Mouse (Mus musculus) midbrain, postnatal 0 days (tissue): ENCODE results near the gene Ltv1. TPM values are rescaled to one million over a fixed set of nuclear protein-coding genes. Genes with fewer than 3 reads are reported as not detected.
"Not testable (repeated sequence)": the region's sequence is repeated elsewhere in the genome, so short reads cannot be mapped to it uniquely, and the experiment has no call there.

Experiments used
- ATAC-seq: fragments of 200-750 bp; cut with Nextera tagmentation; 2 replicates; pipeline ENCODE4 v1.8.0; 2017; ENCODE audit warnings: moderate number of reproducible peaks, mild to moderate bottlenecking, moderate TSS enrichment, moderate library complexity; ENCODE audit not compliant: low FRiP score
- DNase-seq: peaks from one replicate; pipeline ENCODE4 v3.0.0-alpha.2; 2015; ENCODE audit warnings: low spot score
- H3K27ac ChIP-seq: fragments of 300-500 bp; sonication (generic); 2 replicates; pipeline ENCODE4 v1.5.1; 2014; ENCODE audit warnings: low read depth, mild to moderate bottlenecking, low read length, mixed read lengths
- H3K27me3 ChIP-seq: fragments of 300-500 bp; sonication (generic); 2 replicates; pipeline ENCODE4 v1.6.1; 2014; ENCODE audit warnings: low read length, control low read depth, mixed read lengths; ENCODE audit not compliant: insufficient read depth
- H3K36me3 ChIP-seq: fragments of 300-500 bp; sonication (generic); 2 replicates; pipeline ENCODE4 v1.6.1; 2014; ENCODE audit warnings: low read length, control low read depth, mixed read lengths; ENCODE audit not compliant: insufficient read depth
- H3K4me1 ChIP-seq: fragments of 300-500 bp; sonication (generic); 2 replicates; pipeline ENCODE4 v1.6.1; 2014; ENCODE audit warnings: mild to moderate bottlenecking, control low read depth, antibody characterized with exemption, low read length, mixed read lengths; ENCODE audit not compliant: insufficient read depth
- H3K4me2 ChIP-seq: fragments of 300-500 bp; sonication (generic); 2 replicates; pipeline ENCODE4 v1.6.1; 2014; ENCODE audit warnings: low read depth, mild to moderate bottlenecking, low read length, mixed read lengths; ENCODE audit not compliant: poor library complexity, severe bottlenecking
- H3K4me3 ChIP-seq: fragments of 300-500 bp; sonication (generic); 2 replicates; pipeline ENCODE4 v1.5.1; 2014; ENCODE audit warnings: low read depth, mild to moderate bottlenecking, low read length, moderate library complexity
- H3K9ac ChIP-seq: fragments of 300-500 bp; sonication (generic); replicated peaks from 2 replicates; pipeline ENCODE4 v1.6.1; 2014; ENCODE audit warnings: mild to moderate bottlenecking, low read length, moderate library complexity, mixed read lengths; ENCODE audit not compliant: poor library complexity, severe bottlenecking
- H3K9me3 ChIP-seq: fragments of 300-500 bp; sonication (generic); 2 replicates; pipeline ENCODE4 v1.6.1; 2016; ENCODE audit warnings: low read length, control low read depth
- CTCF ChIP-seq: IDR thresholded peaks from 2 replicates; pipeline ENCODE4 v1.5.1; 2016; ENCODE audit warnings: antibody characterized with exemption, mild to moderate bottlenecking
- WGBS: fragments of 180-500 bp; shearing (Covaris S2); extraction: QIAGEN DNeasy Blood & Tissue Kit; methylation state at CpG from one replicate; pipeline ENCODE4 v1.1.7; 2014; 5-methylcytosine and 5-hydroxymethylcytosine counted together
- polyA plus RNA-seq: library from polyadenylated mRNA; unstranded; fragments of >200 nt; fragmentation: Nextera tagmentation; extraction: Ambion mirVana; gene quantifications from 2 replicates; pipeline ENCODE4 v1.2.1, GENCODE M21; 2015
- total RNA-seq: library from RNA; depleted of rRNA; stranded (reverse); fragments of >200 nt; gene quantifications from 2 replicates; pipeline ENCODE4 v1.2.3, GENCODE M21; 2014

The Ltv1 gene
- total and polyA plus RNA-seq, 2 experiments from 2014 or later: 15.6 to 23.5 TPM

- H3K4me1 ChIP-seq: no peaks in the 10 kb centered on the region
- H3K27me3 ChIP-seq: no peaks in the 10 kb centered on the region
- H3K9me3 ChIP-seq: no peaks in the 10 kb centered on the region; the same call in 1 of the 2 replicates
- H3K27ac ChIP-seq: no peak overlapping the region
- H3K36me3 ChIP-seq: no peaks in the 10 kb centered on the region
- H3K9ac ChIP-seq: no peak overlapping the region
- H3K4me3 ChIP-seq: no peak overlapping the region
- no peak for TF ChIP-seq CTCF
- 91% methylated on average over 6 of the region's 6 CpGs for WGBS
- ATAC-seq (no peak), DNase-seq (no peak)
- no peak overlapping the region for H3K4me2 ChIP-seq
Measured at GRCm38 (mm10) chr10:13201741-13202293, 8.8 kb upstream of the Ltv1 start.

DNA sequence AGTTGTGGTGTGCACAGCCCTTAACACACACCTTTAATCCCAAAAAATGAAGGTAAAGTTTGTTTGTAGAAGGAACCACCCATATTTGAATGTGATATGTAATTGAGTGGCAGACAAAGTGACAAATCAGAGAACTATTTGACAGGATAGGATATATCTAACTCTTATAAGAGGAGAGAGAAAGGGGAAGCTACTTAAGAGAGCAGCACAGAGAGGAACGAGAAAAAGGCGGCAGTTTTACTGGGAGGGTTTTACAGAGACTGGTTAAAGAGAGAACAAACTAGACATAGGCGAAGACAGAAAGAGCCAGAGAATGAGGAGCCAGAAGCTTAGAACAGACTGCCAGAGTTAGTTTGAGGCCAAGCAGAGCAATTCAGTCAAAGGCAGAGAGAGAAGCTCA is 7.9 kb upstream of the Ltv1 start:
- Histone ChIP-seq H3K27me3 (no peaks in the 10 kb centered on the region), H3K4me3 (no peak overlapping the region), H3K9ac (no peak overlapping the region), H3K27ac (no peak overlapping the region), H3K4me1 (no peaks in the 10 kb centered on the region), H3K4me2 (no peak overlapping the region), H3K36me3 (no peaks in the 10 kb centered on the region), H3K9me3 (no peaks in the 10 kb centered on the region; the same call in 1 of the 2 replicates)
- ATAC-seq (no peak), DNase-seq (no peak)
- 93% methylated on average over 3 of the region's 3 CpGs for WGBS
- TF ChIP-seq CTCF: no peak

DNA sequence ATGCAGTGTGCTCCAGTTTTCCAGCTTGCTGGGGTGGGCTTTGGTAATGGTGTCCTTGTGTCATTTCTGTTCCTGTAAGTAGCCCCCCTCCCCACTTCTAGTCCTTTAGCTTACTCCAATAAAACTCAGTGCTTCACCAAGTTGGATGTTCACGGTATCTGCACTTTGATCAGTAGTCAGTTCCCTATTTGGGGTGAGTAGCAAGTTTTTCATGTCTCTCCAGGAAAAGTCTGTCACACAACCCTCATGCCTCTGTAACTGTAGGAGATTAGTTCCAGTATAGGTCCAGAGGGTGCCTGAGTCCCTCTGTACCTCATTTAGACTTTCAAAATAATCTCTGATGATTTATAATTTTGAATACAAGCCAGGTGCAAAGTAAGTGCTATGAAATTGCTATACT is 6.3 kb upstream of the Ltv1 start:
- ATAC-seq (no peak), DNase-seq (no peak)
- Histone ChIP-seq H3K27ac (no peak overlapping the region), H3K4me2 (no peak overlapping the region), H3K36me3 (no peaks in the 10 kb centered on the region), H3K9ac (no peak overlapping the region), H3K4me1 (no peaks in the 10 kb centered on the region), H3K4me3 (no peak overlapping the region), H3K9me3 (no peaks in the 10 kb centered on the region; the same call in 1 of the 2 replicates), H3K27me3 (no peaks in the 10 kb centered on the region)
- TF ChIP-seq CTCF: no peak
- WGBS: 95% methylated on average over 1 of the region's 1 CpGs

DNA sequence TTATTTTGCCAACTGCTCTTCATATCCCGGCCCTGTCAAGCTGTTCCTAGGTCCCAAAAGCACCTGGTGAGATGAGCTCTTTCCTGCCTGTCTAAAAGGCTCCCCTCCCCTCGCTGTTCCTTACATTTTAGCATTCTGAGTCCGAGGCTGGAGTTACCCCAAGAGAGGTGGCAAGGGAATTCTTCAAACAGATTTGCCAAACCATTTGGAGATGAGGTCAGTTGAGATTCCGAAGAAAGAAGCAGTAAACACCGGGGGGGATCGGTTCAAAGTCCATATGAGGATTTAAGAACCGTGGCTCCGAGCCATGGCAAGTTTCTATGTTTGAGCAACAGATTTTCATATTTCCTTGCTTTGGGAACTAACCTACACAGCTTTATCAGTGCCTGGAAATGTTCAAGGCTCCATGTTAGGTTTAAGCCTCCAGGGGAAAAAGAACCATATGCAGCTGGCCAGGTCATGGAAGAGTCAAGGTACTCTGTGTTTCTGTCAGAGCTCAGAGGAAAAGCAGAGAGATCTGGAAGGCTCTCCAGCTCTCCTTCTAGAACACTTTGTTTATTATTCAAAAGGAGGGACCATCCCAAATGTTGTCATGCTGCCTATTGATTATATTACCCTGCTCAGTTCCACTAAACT is 4.0 kb upstream of the Ltv1 start:
- Histone ChIP-seq H3K4me1 (0 out of 2 replicates have a peak, but pooled peaks cover 3% of the 10 kb centered on the region), H3K27me3 (no peaks in the 10 kb centered on the region), H3K9ac (no peak overlapping the region), H3K4me2 (no peak overlapping the region), H3K9me3 (no peaks in the 10 kb centered on the region; the same call in 1 of the 2 replicates), H3K36me3 (no peaks in the 10 kb centered on the region), H3K4me3 (no peak overlapping the region), H3K27ac (no peak overlapping the region)
- no peak for ATAC-seq
- WGBS: 84% methylated on average over 8 of the region's 8 CpGs
- TF ChIP-seq CTCF: no peak
- DNase-seq: no peak

DNA sequence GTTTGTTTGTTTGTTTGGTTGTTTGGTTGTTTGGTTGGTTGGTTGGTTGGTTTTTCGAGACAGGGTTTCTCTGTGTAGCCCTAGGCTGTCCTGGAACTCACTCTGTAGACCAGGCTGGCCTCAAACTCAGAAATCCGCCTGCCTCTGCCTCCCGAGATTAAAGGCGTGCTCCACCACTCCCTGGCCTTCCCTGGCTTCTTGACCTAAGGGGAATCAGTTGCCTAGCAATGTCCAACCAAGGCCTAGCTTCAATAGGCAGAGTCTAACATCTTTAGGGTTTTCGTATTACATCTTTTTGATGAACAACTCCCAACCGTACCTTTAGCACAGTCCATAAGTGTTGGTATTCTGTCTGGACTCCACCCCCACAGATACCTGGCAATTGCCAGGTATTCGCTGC is 528 bp upstream of the Ltv1 start:
- not testable (repeated sequence) for H3K27ac ChIP-seq, H3K27me3 ChIP-seq, H3K4me1 ChIP-seq, H3K9me3 ChIP-seq, DNase-seq, ATAC-seq, H3K9ac ChIP-seq, H3K36me3 ChIP-seq
- WGBS: 83% methylated on average over 7 of the region's 7 CpGs
- Histone ChIP-seq H3K4me3 (peak overlapping the region; percentile 85), H3K4me2 (peak overlapping the region; percentile 66; the same call in 1 of the 2 replicates)

DNA sequence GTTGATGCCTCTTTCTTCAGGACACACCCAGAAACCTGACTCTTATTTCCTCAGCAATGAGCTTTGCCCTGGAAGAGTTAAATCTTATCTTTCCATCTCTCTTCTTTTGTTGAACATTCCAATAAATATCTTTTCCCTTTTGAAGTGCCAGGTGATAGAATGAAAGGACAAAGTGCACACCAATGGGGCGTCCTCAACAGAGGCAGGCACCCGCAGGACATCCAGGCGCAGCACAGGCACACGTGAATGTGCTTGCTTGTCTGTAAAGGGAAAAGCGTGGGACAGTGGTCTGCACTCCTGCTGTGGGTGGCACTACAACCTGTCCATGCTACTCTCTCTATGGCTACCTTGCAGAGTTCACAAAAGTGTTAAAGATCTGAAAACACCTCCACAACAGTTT is 3.1 kb downstream of the Ltv1 start:
- WGBS: 94% methylated on average over 5 of the region's 5 CpGs
- TF ChIP-seq CTCF: no peak
- ATAC-seq: no peak

More for the DNA sequence above, 3.1 kb downstream of the Ltv1 start:
- H3K36me3 ChIP-seq: peaks cover 20% of the 10 kb centered on the region
- H3K4me3 ChIP-seq: no peak overlapping the region
- no peaks in the 10 kb centered on the region for H3K27me3 ChIP-seq
- H3K4me1 ChIP-seq: 0 out of 2 replicates have a peak, but pooled peaks cover 3% of the 10 kb centered on the region
- H3K4me2 ChIP-seq: no peak overlapping the region
- no peak for DNase-seq
- H3K9me3 ChIP-seq: no peaks in the 10 kb centered on the region
- no peak overlapping the region for H3K27ac ChIP-seq
- no peak overlapping the region for H3K9ac ChIP-seq
